Mouse (Mus musculus): Measurements from ENCODE around the gene Psat1. TPM values are rescaled to one million over a fixed set of nuclear protein-coding genes. Genes with fewer than 3 reads are reported as not detected.

The Psat1 gene
- total and polyA plus RNA-seq, 2 experiments from 2014 or later, result 20.4 to 30.6 TPM

GRCm38 (mm10) chr19:15903508-15904480 is 43.3 kb downstream of the Psat1 start:
- ATAC-seq (ENCODE audit: insufficient read depth, low read depth), result no peak

GRCm38 (mm10) chr19:15895681-15896080 is 51.5 kb downstream of the Psat1 start:
- Histone ChIP-seq H3K27ac (ENCODE audit: low read depth) (no peak overlapping the region), H3K27me3 (ENCODE audit: control insufficient read depth, insufficient read depth, low read length) (no peaks in the 10 kb centered on the region), H3K4me3 (ENCODE audit: low read depth, low read length) (no peak overlapping the region), H3K4me1 (ENCODE audit: control insufficient read depth, insufficient read depth) (no peaks in the 10 kb centered on the region), H3K36me3 (replicated peaks; ENCODE audit: control insufficient read depth, insufficient read depth, low read length) (no peaks in the 10 kb centered on the region), H3K4me2 (ENCODE audit: low read depth, low read length) (no peak overlapping the region), H3K9ac (replicated peaks; ENCODE audit: low read depth, low read length) (no peak overlapping the region), H3K9me3 (replicated peaks; ENCODE audit: control insufficient read depth, low read length) (no peaks in the 10 kb centered on the region)
- DNase-seq (ENCODE audit: low spot score), result no peak
- WGBS, result 75% methylated on average over 3 of the region's 3 CpGs
- TF ChIP-seq EP300 (IDR thresholded peaks at IDR 0.05; ENCODE audit: low read depth), result no peak
- no peak for ATAC-seq (ENCODE audit: insufficient read depth, low read depth)

More at GRCm38 (mm10) chr19:15903508-15904480, 43.3 kb downstream of the Psat1 start:
- peaks cover 31% of the 10 kb centered on the region; the same call in 1 of the 2 replicates for H3K36me3 ChIP-seq (replicated peaks; ENCODE audit: control insufficient read depth, insufficient read depth, low read length)
- no peak for TF ChIP-seq CTCF (IDR thresholded peaks at IDR 0.05; ENCODE audit: low read depth)
- no peak for TF ChIP-seq EP300 (IDR thresholded peaks at IDR 0.05; ENCODE audit: low read depth)
- H3K9ac ChIP-seq (replicated peaks; ENCODE audit: low read depth, low read length), result no peak overlapping the region
- no peaks in the 10 kb centered on the region; the same call in 1 of the 2 replicates for H3K4me1 ChIP-seq (ENCODE audit: control insufficient read depth, insufficient read depth)
- no peak overlapping the region for H3K4me3 ChIP-seq (ENCODE audit: low read depth, low read length)
- H3K27me3 ChIP-seq (ENCODE audit: control insufficient read depth, insufficient read depth, low read length), result no peaks in the 10 kb centered on the region
- WGBS, result 70% methylated on average over 20 of the region's 20 CpGs
- H3K9me3 ChIP-seq (replicated peaks; ENCODE audit: control insufficient read depth, low read length), result no peaks in the 10 kb centered on the region
- H3K27ac ChIP-seq (ENCODE audit: low read depth), result no peak overlapping the region
- DNase-seq (ENCODE audit: low spot score), result no peak
- H3K4me2 ChIP-seq (ENCODE audit: low read depth, low read length), result no peak overlapping the region

GRCm38 (mm10) chr19:15892146-15892545 is 55.0 kb downstream of the Psat1 start:
- Histone ChIP-seq H3K4me2 (ENCODE audit: low read depth, low read length) (no peak overlapping the region), H3K4me3 (ENCODE audit: low read depth, low read length) (no peak overlapping the region), H3K4me1 (ENCODE audit: control insufficient read depth, insufficient read depth) (no peaks in the 10 kb centered on the region), H3K27ac (ENCODE audit: low read depth) (no peak overlapping the region), H3K9me3 (replicated peaks; ENCODE audit: control insufficient read depth, low read length) (no peaks in the 10 kb centered on the region), H3K36me3 (replicated peaks; ENCODE audit: control insufficient read depth, insufficient read depth, low read length) (no peaks in the 10 kb centered on the region), H3K9ac (replicated peaks; ENCODE audit: low read depth, low read length) (no peak overlapping the region), H3K27me3 (ENCODE audit: control insufficient read depth, insufficient read depth, low read length) (no peaks in the 10 kb centered on the region)
- 89% methylated on average over 4 of the region's 4 CpGs for WGBS
- ATAC-seq (ENCODE audit: insufficient read depth, low read depth) (no peak), DNase-seq (ENCODE audit: low spot score) (no peak)
- TF ChIP-seq CTCF (IDR thresholded peaks at IDR 0.05; ENCODE audit: low read depth) (no peak), EP300 (IDR thresholded peaks at IDR 0.05; ENCODE audit: low read depth) (no peak)

GRCm38 (mm10) chr19:15888466-15888865 is 58.7 kb downstream of the Psat1 start:
- no peak for TF ChIP-seq CTCF (IDR thresholded peaks at IDR 0.05; ENCODE audit: low read depth)
- no peak for TF ChIP-seq EP300 (IDR thresholded peaks at IDR 0.05; ENCODE audit: low read depth)
- Histone ChIP-seq H3K4me3 (ENCODE audit: low read depth, low read length) (no peak overlapping the region), H3K27me3 (ENCODE audit: control insufficient read depth, insufficient read depth, low read length) (no peaks in the 10 kb centered on the region), H3K36me3 (replicated peaks; ENCODE audit: control insufficient read depth, insufficient read depth, low read length) (no peaks in the 10 kb centered on the region), H3K27ac (ENCODE audit: low read depth) (no peak overlapping the region), H3K4me1 (ENCODE audit: control insufficient read depth, insufficient read depth) (no peaks in the 10 kb centered on the region), H3K9ac (replicated peaks; ENCODE audit: low read depth, low read length) (no peak overlapping the region), H3K9me3 (replicated peaks; ENCODE audit: control insufficient read depth, low read length) (no peaks in the 10 kb centered on the region), H3K4me2 (ENCODE audit: low read depth, low read length) (no peak overlapping the region)
- ATAC-seq (ENCODE audit: insufficient read depth, low read depth), result no peak
- no peak for DNase-seq (ENCODE audit: low spot score)
- WGBS, result 82% methylated on average over 4 of the region's 4 CpGs

GRCm38 (mm10) chr19:15882705-15883426 is 64.3 kb downstream of the Psat1 start:
- Histone ChIP-seq H3K4me1 (ENCODE audit: control insufficient read depth, insufficient read depth) (peaks cover 6% of the 10 kb centered on the region; the same call in 1 of the 2 replicates), H3K9ac (replicated peaks; ENCODE audit: low read depth, low read length) (no peak overlapping the region), H3K4me3 (ENCODE audit: low read depth, low read length) (no peak overlapping the region), H3K9me3 (replicated peaks; ENCODE audit: control insufficient read depth, low read length) (no peaks in the 10 kb centered on the region), H3K4me2 (ENCODE audit: low read depth, low read length) (no peak overlapping the region), H3K36me3 (replicated peaks; ENCODE audit: control insufficient read depth, insufficient read depth, low read length) (no peaks in the 10 kb centered on the region), H3K27me3 (ENCODE audit: control insufficient read depth, insufficient read depth, low read length) (no peaks in the 10 kb centered on the region), H3K27ac (ENCODE audit: low read depth) (no peak overlapping the region)
- no peak for TF ChIP-seq CTCF (IDR thresholded peaks at IDR 0.05; ENCODE audit: low read depth)
- TF ChIP-seq EP300 (IDR thresholded peaks at IDR 0.05; ENCODE audit: low read depth), result no peak
- 66% methylated on average over 11 of the region's 11 CpGs for WGBS
- ATAC-seq (ENCODE audit: insufficient read depth, low read depth), result no peak
- no peak for DNase-seq (ENCODE audit: low spot score)
